Mouse (Mus musculus) left cerebral cortex, postnatal 25 days (tissue): Measurements from ENCODE around the gene Gpm6a. TPM values are rescaled to one million over a fixed set of nuclear protein-coding genes. Genes with fewer than 3 reads are reported as not detected.

Experiments
- total RNA-seq, 2 experiments: library from RNA; stranded (reverse); gene quantifications; 2 replicates each; pipeline ENCODE4 v1.2.3; 2021

Gpm6a gene
- total RNA-seq, 2 experiments from 2014 or later = 1,139 to 1,241 TPM

Other genes starting within 250 kb of the Gpm6a start
- 10 to 100 TPM; 34.0 to 52.0 TPM for gene Wdr17, start 67.7 kb upstream of the Gpm6a start, total RNA-seq